Mouse (Mus musculus) cerebellum, adult 8-10 months (tissue): Measurements from ENCODE around the gene Hspb9.

Experiments
- DNase-seq: peaks from one replicate; pipeline ENCODE4 v3.0.0; 2022

Hspb9 gene

GRCm38 (mm10) chr11:100713735-100714533 is at the start of gene Hspb9:
Hspb9 (plus strand) TSS chr11:100713850.
- no peak for DNase-seq

DNA sequence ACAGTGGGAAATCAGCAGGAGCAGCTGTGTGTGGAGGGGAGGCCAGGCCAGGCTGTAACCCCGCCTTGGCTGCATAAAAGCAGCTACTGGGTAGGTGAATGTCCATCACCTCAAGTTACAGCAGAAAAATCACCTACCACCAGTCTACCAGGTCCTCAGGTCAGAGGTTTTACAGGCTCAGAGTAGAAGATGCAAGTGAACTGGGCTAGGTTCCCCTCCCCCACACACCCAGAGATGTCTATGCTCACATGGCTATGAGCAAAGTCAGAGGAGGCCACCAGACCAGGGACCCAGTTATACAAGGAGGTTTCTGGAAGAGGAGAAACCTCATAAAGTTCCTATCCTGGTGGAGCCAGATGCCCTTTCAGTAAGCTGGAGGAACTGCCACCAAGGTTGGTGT is 42.6 kb upstream of the Hspb9 start:
- DNase-seq, result no peak

DNA sequence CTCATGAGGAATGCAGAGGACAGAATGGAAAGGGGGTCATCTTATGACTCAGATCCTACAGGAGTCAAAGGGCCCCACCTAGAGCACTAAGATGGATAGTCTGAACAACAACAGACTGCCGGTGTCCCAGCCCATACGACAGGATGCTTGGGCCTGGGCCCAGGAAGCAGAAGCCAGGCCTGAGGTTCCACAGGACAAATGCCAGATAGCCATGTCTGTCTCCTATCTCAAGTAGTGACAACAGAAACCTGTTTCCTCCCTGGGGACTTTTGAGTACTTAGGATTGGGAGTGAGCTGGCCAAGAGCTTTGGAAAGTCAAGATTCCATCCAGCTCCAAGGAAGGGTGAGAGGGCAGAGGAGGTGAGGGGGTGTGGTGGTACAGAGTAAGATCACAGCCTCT is 41.7 kb upstream of the Hspb9 start:
- DNase-seq, result no peak

DNA sequence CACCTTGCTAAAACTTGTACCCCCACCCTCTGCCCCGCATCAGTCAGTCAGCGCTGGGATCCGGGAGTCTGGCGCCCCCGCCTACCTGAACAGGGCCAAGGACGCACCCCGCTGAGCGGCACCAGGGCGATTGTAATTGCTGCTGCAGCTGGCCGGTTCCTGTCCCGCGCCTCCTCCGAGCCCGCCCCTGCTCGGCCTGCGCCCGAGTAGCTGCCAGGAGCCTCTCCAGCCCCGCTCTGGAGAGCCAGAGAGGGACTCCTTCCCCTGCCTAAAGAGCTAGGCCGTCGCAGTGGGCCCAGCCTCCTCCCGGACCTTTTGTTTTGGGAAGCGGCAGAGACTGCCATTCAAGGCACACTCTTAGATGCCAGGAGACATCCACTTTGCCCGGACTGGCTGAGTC is 40.5 kb upstream of the Hspb9 start:
- DNase-seq, result no peak

DNA sequence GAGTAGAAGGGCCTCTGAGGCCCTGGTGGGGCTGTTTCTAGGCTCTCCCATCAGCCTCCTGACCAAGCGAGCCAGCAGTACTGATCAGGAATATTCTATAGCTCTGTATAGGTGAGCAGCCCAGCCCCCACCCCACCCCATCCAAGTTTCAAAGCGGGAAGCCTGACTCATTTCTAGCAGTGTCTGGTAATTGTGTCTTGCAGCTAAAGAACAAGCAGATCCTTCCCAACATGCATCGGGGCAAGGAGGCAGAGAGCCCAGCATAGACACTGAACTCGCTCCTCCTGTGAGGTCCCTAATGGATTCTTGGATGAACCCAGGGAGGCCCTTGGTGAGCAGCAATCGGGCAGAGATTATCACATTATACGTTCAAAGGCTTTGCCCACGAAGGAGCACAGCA is 35.8 kb upstream of the Hspb9 start:
- DNase-seq, result no peak

- no peak for DNase-seq
Measured at GRCm38 (mm10) chr11:100681826-100682225, 31.8 kb upstream of the Hspb9 start.

DNA sequence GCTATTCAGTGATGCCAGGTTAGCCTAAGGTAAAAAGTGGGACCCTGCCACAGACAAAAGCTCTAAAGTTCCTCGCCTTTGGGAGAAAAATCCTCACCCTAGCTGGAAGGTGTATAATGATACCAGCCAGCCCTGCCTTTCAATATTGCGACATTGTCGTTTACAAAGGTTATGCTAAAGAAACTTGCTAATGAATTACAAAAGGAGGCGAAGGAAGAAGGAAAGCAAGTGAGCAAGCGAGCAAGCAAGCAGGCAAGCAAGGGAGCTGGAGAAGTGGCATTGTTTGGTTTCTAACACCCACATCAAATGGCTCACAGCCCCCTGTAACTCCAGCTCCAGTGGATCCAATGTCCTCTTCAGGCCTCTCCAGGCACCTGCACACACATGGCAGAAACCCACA is 31.1 kb upstream of the Hspb9 start:
- no peak for DNase-seq

DNA sequence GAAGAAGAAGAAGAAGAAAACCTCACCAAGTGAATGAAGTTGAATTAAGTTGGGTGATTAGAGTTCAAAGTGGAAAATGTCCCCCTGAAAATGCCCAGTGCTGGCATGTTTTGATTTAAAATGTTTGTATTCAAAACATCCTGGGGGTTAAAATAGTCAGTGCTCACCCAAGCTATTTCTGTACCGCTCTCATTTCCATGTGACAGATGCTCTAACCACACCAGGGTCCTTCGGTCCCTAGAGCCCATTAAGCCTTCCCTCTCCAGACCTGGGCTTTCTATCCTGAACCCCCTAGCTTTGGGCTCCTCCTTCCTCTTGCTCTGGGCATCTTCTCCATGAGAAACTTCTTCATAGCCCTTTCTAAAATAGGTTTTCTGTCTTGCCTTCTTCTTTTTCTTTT is 29.6 kb upstream of the Hspb9 start:
- no peak for DNase-seq

GRCm38 (mm10) chr11:100685371-100685770 is 28.3 kb upstream of the Hspb9 start:
- no peak for DNase-seq

DNA sequence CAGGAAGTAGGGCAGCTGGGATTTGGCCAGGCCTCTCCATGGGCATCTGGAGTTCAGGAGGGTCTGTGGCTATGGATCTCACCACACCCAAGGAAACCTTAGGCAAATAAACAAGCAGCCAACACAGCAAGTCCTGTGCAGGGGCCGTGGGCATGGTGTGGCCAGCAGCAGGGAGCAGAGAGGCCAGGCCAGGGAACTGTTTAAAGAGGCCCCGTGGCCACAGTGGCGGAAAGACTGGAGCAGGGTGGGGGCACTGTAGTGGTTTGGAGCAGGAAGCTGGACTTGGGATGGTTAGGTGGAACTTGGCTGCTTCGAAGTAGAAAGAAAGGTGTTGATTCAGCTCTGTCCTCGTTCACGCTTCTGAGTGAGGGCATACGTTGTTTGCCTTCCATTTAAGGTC is 26.4 kb upstream of the Hspb9 start:
- no peak for DNase-seq

DNA sequence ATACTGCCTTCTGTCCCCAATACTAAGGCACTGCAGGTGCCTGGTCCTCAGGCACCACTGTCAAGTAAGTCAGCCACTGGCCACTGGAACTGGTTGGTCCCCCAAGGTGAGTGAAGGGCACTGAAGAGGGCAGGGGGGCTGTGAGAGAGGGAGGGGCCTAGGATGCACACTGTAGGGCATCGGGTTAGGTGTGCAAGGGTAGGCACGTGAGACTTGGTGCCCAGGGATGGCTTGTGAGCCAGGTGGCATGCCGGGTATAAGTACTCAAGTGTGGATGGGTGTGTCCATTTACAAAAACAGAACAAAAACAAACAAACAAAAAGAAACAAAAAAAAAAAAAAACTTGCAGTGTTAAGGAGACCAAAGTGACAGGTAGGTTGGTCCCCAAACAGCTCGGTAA is 25.2 kb upstream of the Hspb9 start:
- DNase-seq, result no peak

DNA sequence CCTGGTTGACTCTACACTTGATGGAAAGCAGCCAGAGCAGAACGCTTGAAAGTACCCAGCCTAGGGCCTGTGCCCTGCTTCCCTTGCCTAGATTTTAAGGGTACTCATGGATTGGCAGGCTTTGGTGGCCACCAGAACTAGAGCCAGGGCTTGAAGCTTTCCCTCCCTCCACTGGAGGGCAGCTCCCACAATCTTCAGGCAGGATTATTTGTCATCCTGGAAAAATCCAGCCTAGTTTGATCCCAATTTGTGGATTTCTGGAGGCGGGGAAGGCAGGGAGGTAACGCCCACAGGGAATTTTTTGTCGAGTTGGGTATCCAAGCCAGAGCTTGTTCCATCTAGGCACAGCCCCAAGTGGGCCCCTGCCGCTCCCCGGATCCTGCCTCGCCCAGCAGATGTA is 23.3 kb upstream of the Hspb9 start:
- no peak for DNase-seq

DNA sequence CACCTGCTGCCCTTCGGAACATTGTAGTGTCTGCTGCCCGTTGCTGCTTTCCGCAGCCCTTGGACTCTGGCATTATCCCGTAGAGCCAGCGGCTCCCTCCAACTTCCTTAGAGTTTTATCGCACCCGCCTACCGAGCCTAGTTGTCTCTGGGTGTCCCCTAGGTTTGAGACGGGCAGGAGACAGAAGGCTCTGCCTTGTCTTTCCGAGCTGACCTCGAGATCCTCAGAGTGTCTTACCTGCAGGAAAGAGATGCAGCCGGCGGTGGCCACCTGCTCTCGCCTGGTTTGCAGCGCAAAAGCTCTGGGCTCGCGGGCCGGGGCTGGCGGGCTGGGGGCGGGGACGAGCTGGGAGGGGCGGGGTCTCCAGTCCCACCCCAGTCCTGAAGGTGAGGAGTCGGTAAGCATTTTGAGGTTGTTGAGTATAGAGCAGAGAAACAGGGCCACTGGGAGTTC is 21.5 kb upstream of the Hspb9 start, which contains the start of gene Zfp385c:
Gene Zfp385c (minus strand): TSS at position 292 of the 453 bp plus-strand sequence.
- no peak for DNase-seq

DNA sequence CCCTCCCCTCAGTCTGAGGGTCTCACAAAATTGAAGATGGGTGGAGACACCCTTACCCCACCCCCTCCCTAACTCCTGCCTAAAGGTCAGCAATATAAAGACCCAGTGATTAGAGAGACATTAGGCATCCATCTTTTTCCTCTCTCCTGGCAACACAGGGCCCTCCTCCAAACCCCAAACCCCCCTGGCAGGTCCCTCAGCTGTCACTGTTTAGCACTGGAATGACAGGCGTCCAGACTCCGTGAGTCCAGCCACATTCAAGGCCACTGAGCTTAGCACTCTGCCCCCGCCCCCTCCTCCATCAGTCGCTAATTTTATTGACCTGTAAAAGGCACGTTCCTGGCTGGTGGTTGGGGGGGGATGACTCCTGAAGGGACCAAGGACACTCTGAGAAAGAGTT is 20.5 kb upstream of the Hspb9 start:
- DNase-seq, result no peak

DNA sequence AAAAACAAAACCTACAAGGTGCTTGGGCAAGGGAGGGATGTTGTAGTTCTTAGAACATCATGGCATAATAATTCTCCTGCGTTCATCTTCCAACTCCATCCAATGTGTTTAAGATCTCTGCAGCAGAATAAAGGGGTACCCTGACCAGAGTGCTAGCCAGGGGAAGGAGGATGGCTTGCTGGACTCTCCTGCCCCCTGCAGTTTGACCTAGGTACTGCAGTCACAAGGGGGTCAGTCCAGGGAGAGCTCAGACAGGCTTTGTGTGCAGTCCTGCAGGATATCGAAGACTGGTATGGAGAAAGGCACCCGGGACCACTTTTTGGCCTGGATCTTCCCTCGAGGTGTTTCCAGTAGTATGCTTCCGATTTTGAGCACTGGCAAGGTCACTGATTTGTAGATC is 18.7 kb upstream of the Hspb9 start:
- DNase-seq, result peak; percentile 74

- DNase-seq, result no peak
Measured at GRCm38 (mm10) chr11:100697921-100698320, 15.7 kb upstream of the Hspb9 start.

- DNase-seq, result no peak
Measured at GRCm38 (mm10) chr11:100700710-100701109, 12.9 kb upstream of the Hspb9 start.

DNA sequence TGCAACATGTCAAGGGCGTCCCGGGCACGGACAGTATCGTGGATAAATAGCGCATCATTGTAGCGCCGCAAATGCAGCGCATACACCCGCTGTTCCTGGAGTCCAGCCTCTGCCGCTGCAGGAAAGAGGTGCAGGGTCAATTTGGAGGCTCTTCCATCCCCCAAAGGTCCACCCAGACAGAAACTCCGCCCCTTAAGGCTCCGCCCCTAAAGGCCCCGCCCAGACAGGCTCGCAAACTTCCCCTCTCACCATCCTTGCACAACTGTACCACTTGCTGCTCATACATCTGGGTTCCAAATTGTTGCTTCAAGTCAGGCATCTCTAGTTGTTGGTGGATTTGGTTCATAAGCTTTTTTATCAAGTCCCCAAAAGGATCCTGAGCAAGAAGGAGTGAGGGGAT is 12.3 kb upstream of the Hspb9 start:
- DNase-seq, result no peak

- DNase-seq, result peak; percentile 64
Measured at GRCm38 (mm10) chr11:100702081-100702851, 11.4 kb upstream of the Hspb9 start.

DNA sequence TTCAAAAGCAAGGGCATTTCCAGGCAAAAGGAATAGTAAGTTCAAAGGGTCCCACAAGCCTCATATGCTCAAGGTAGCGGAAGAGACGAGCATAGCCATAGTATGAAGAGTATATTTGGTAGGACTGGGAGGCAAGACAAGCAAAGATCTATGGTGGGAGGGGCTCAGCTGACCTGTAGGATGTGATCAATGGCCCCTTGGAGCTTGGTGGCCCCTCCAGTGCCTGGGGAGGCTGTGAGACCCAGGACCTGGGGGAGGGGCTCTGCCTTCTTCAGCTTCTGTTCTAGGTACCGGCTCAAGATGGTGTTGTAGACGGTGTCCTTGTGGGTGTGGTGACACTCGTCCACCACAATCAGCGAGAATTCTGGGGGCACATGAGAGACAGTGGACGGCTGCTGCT is 10.7 kb upstream of the Hspb9 start:
- no peak for DNase-seq

GRCm38 (mm10) chr11:100703366-100703765 is 10.3 kb upstream of the Hspb9 start:
- DNase-seq, result no peak

GRCm38 (mm10) chr11:100703851-100704531 is 9.7 kb upstream of the Hspb9 start, which contains the start of gene Dhx58:
Dhx58 (minus strand) TSS chr11:100704271.
- no peak for DNase-seq

GRCm38 (mm10) chr11:100705095-100705747 is 8.4 kb upstream of the Hspb9 start:
- no peak for DNase-seq
